Mouse (Mus musculus): Measurements from ENCODE around the gene Gpr162.
"Not testable (repeated sequence)": the region's sequence is repeated elsewhere in the genome, so short reads cannot be mapped to it uniquely, and the experiment has no call there.

Gpr162 gene

GRCm38 (mm10) chr6:124839805-124840204, 24.0 kb downstream of the Gpr162 start:
- no peak for DNase-seq (ENCODE audit: low spot score in 2 of 2)

- DNase-seq (ENCODE audit: low spot score in 2 of 2) = no peak
Measured at GRCm38 (mm10) chr6:124836411-124836810, 27.4 kb downstream of the Gpr162 start.

GRCm38 (mm10) chr6:124835531-124835930, 28.3 kb downstream of the Gpr162 start:
- DNase-seq (ENCODE audit: low spot score in 2 of 2) = no peak

- DNase-seq (ENCODE audit: low spot score in 2 of 2) = no peak
Measured at GRCm38 (mm10) chr6:124834512-124835081, 29.2 kb downstream of the Gpr162 start.

DNA sequence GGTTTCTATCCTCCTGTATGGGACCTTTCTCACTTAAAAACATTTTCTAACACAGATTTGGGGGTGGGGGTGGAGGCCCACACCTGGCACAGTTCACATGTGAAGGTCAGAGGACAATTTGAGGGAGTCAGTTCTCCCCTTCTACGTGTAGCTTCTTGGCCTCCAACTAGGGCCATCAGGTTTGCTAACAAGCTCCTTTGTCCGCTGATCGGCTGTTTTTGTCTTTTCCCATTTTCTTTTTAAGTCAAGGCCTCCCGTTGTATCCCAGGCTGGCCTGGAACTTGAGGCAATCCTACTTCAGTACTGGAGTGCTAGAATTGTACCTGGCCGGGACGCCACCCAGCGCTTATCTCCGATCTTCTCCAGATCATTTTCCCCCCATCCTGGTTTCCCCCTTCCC, 32.1 kb downstream of the Gpr162 start:
- no peak for DNase-seq (ENCODE audit: low spot score in 2 of 2)

DNA sequence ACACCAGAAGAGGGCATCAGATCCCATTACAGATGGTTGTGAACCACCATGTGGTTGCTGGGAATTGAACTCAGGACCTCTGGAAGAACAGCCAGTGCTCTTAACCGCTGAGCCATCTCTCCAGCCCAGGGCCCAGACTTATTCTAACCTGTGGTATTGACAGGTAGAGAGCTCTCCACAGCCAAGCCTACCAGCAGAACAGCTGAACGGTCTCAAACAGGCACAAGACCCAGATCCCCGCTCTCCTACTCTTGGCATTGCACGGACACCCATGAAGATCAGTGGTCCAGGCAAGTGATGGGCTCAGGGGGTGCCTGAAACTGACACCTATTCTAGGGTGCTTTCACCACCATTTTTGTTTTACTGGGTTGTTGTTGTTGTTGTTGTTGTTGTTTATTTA, 32.6 kb downstream of the Gpr162 start:
- not testable (repeated sequence) for DNase-seq (ENCODE audit: low spot score in 2 of 2)

DNA sequence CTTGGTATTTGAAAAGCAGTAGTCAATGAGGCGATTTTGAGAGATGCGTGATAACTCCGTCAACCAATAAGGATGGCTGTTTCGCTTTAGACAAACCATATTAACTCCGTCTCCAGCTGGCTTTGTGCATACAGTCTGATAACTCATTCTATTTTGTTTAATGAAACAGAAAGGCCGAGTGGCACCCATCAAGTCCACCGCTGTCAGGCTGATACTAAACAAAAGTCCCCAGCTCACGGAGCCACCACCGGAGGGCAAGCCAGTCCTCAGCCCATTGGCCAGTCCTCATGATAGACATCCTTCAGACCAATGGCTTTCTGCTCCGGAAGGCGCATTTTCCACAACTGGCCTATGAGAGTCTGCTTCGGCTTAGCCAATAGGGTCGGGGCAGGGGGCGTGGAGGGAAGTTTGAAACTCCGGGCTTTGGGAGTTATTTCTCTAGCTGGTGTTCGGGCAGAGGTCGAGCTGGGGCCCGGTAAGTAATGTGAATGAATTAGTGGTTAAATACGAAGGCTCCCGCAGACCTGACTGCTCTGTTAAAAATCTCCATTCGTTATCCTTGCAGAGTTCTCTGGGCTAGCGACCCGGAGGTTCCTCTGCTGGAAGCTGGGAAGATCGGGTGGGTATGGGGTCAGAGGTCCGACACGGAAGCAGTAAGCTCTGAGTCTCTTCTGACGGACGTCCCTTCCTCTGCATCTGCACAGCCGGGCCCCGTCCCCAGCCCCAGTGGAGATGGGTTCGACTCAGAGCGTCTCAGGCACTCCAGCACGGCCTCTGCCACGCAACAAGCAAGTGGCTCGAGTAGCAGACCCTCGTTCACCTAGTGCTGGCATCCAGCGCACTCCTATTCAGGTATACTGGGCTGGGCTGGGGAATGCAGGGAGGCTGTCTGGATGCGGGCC, 33.7 kb downstream of the Gpr162 start:
- DNase-seq (ENCODE audit: low spot score in 2 of 2) = peak; percentile 93 to 95

DNA sequence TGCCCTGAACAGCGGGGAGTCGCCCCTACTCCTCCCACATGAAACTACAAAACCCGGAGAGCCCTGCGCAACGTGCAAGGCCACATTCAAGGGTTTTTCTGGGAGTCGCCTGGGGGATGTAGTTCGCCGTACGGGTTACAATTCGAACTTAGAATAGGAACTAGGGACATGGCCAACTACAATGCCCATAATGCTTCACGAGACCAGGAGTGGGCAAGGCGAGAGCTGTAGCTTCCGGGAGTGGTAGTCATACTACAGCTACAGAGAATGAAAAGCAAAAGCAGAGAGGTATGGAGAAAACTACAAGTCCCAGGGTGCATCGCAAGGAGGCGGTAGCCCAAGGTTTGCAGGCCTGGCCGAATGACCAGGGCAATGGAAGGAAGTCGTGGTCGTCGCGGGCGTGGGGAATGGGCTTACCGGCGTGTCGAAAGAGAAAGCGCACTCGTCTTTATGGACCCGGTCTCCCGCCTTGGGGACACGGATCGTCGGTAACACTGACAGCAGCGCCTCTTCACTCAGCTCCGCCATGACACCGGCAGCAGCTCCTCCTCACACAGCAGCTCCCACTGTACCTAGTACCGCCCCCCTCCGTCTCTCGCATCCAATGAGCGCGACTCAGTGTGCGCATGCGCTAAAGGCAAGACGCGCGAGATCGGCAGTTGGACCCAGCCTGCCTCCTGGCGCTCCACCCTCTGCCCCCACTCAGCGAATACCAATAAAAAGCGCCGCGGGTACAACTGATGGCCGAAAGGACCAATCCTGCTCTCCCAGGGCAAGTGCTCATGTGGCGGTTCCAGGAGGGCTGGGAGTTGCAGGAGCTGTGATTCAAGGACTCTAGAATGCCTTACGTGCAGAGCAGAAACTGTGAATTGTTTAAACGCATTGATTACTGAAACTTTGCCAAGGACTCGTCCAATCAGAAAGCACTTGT, 34.6 kb downstream of the Gpr162 start, which contains the start of the genes Usp5 and Cdca3:
Usp5 (minus strand) TSS at position 617 of the 931 bp plus-strand sequence.
Cdca3 (plus strand) TSS at position 680 of the 931 bp plus-strand sequence.
- DNase-seq (ENCODE audit: low spot score in 2 of 2) = peak; percentile 100

- DNase-seq (ENCODE audit: low spot score in 2 of 2) = peak; percentile 26 to 37
Measured at GRCm38 (mm10) chr6:124828101-124828592, 35.6 kb downstream of the Gpr162 start.

DNA sequence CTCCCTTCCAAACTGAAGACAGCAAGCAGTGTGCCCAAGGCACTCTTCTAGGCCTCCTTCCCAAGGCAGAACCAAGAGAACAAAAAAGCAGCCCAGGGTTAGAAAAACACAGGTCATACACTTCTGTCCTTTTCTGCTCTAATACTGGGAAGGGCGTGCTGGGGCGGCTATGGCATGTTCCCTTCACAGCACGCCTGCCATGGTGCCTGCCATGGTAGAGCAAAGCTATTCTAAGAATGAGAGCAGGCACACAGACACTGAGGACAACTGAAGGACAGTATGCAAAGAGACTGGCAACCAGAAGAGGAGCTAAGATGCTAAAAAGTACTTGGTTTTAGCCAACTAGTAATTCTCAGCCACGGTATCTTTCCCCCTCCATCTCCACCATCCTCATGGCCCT, 41.7 kb downstream of the Gpr162 start:
- DNase-seq (ENCODE audit: low spot score in 2 of 2) = no peak

DNA sequence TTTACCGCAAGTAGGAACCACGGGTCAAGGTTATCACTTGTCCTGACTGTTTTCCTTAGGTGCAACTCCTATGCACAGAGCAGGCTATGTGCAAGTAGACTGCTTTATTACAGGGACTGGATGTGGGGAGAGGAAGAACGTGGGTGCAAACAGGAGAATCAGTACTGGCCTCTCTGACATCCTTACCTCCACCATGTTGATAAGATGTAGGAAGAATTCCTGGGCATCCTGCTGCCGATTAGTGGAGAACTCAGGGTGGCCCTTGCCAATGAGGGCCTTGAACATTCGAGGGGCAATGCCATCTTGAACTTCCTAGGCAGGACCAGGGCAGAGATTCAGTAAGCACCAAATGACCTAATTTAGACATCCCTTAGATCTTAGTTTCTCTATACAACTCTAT, 42.9 kb downstream of the Gpr162 start:
- no peak for DNase-seq (ENCODE audit: low spot score in 2 of 2)

DNA sequence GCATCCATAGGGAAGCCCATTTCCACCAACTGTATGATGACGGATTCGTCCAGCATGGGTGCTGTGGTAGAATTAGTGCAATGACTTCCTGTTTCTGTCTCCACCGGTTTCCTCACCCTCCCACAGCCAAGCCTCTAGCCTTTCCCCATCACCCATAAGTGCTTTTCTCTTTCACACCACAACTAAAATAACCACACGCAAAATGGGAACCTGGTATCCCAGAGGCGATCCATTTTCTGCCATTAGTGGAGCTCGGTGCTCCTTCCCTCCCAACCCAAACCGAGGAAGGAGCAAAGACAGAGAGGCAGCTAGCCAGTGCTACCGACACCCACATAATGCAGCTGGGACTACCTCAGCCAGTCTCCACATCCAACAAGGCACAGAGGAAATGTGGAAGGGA, 45.8 kb downstream of the Gpr162 start:
- no peak for DNase-seq (ENCODE audit: low spot score in 2 of 2)

DNA sequence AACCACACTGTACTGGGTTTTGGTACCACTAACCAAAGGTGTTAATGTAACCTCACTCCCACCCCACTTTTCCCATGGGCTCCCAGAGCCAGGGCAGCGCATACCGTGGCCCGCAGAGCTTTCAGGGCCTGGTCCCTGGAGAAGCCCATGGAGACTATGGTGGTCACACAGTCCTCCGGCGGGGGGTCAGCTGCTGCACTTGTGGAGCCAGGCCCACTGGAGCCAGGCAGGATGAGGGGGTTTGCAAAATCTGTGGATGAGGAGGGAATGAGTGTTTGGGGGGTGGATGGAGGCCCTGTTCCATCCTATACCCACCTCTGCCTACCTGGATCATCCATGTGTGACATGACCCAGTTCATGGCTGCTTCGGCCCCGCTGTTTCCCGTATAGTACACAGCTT, 46.2 kb downstream of the Gpr162 start:
- no peak for DNase-seq (ENCODE audit: low spot score in 2 of 2)

DNA sequence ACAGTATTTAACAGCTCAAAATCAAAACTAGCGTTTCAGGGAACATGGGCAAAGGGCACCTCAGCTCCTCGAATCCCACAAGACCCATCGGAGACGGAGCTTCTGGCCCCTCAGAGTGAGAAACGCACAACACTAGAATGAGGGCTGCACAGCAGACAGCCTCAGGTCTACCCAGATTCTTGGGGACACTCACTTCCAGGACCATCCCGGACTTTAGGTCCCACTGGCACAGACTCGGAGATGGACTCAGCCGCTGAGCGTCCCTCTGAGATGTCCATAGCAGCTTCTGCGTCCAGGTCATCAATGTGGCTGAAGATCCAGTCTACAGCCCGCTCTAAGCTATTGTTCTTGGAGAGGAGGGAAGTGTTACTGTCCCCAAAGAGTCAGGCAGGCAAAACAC, 46.7 kb downstream of the Gpr162 start:
- DNase-seq (ENCODE audit: low spot score in 2 of 2) = no peak

GRCm38 (mm10) chr6:124816611-124817010, 47.2 kb downstream of the Gpr162 start:
- no peak for DNase-seq (ENCODE audit: low spot score in 2 of 2)

GRCm38 (mm10) chr6:124814858-124815774, 48.7 kb downstream of the Gpr162 start:
- no peak for DNase-seq (ENCODE audit: low spot score in 2 of 2)

DNA sequence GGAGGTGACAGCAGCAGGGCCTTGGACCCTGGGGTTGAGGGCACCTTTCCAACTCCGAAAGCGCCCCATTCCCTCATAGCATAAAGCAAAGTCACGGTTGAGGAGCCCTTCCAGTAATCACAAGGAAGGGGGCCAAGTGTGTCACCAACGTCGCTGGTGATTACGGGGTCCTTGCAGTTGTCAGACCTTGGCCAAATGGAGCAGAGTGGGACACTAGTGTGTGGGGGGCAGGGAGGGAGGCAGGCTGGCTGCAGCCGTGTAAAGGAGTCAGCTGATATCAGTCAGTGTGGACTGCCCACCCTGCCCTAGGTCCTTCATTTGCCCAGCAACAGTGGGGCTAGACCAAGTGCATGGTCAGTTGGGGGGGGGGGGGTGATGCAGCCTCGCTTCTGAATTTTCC, 49.3 kb downstream of the Gpr162 start:
- DNase-seq (ENCODE audit: low spot score in 2 of 2) = no peak

DNA sequence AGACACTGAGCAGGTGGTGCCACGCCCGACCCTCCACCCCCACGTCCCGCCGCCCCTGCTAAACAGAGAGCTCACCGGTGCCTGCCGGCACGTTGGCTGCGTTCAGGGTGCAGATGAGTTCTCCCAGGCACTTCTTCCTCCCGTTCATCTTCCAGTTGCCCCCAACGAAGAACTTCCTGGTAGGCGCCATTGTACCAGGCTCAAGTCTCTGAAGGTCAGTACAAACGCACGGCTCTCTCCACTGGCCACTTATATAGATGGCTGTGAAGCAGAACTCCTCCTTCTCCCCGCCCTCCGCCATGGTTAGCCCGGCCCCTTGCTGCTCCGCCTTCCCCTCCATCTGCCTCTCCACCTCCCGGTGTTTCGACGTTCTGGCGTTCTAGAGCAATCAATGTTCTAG, 49.9 kb downstream of the Gpr162 start, which contains the start of gene Tpi1:
Tpi1 (minus strand) TSS at position 364 of the 400 bp plus-strand sequence.
- peak; percentile 87 to 89 for DNase-seq (ENCODE audit: low spot score in 2 of 2)

DNA sequence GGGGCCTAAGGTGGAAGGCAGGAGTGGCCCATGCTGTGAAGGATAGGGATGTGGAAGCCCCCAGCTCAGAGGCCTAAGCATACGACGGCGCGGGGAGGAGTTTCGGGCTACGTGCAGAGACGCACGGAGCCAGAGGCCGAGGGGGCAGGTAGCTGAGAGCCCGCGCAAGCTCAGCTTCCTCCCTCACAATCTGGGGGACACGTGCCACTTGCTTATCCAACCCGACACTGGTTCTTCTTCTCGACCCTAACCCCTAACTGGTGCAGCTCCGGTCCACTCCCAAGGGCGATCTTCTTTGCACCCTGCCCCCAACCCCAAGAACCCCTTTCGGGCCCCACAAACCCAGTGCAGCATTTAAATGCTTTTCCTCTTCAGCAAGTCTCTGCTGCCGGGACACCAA, 50.3 kb downstream of the Gpr162 start:
- peak; percentile 62 to 68 for DNase-seq (ENCODE audit: low spot score in 2 of 2)

GRCm38 (mm10) chr6:124812848-124813247, 50.9 kb downstream of the Gpr162 start:
- DNase-seq (ENCODE audit: low spot score in 2 of 2) = no peak
